Mouse (Mus musculus) liver, adult (tissue): ENCODE results near the gene Cmss1.

ENCODE experiments used
- GATA4 ChIP-seq: IDR thresholded peaks from 2 replicates; pipeline ENCODE4 v1.6.1; 2014; ENCODE audit warnings: mild to moderate bottlenecking, low read length; ENCODE audit not compliant: insufficient replicate concordance

Gene Cmss1

DNA sequence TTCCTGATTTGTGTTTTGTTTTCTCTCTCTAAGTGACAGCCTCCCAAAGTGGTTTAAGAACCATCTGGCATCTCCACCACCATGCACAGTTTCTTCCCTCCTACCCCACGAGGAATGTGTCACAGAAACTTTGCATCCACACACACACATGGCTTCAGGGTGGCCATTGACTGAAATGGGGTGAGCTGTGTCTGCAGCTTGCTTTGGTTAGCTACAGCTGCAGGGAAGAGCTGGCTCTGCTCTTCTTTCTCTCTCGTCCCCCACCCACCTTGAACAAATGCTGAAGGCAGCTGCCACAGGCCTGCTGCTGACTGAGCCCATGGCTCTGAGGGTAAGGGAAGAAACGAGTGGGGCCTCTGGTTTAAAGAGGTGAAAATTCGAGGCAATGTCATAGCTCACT lies 193.9 kb downstream of the Cmss1 start:
- no peak for TF ChIP-seq GATA4

- TF ChIP-seq GATA4, result no peak
Measured at GRCm38 (mm10) chr16:57403825-57404224, 202.8 kb downstream of the Cmss1 start.

DNA sequence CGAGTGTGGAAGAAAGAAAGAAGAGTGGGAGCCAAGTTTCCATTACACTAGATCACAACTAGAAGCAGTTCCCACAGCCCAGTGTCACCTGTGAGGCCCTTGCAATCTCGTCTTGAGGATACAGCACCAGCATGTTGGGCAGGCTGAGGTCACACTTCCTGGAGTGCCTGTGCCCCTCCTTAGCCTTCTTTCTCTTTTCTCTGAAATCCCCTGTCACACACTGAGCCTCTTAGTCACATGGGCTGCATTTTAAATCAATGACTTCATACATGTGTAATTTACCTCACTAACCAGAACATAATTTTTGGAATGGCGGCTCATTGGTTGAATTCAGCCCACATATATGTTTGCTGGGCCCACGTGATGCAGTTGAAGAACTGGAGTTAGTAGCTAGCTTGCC lies 203.8 kb downstream of the Cmss1 start:
- TF ChIP-seq GATA4, result no peak

- TF ChIP-seq GATA4, result no peak
Measured at GRCm38 (mm10) chr16:57401702-57402101, 205.0 kb downstream of the Cmss1 start.

GRCm38 (mm10) chr16:57399566-57399965 lies 207.1 kb downstream of the Cmss1 start:
- no peak for TF ChIP-seq GATA4

- TF ChIP-seq GATA4, result no peak
Measured at GRCm38 (mm10) chr16:57398387-57399214, 208.1 kb downstream of the Cmss1 start.

GRCm38 (mm10) chr16:57397845-57398244 lies 208.8 kb downstream of the Cmss1 start:
- no peak for TF ChIP-seq GATA4

DNA sequence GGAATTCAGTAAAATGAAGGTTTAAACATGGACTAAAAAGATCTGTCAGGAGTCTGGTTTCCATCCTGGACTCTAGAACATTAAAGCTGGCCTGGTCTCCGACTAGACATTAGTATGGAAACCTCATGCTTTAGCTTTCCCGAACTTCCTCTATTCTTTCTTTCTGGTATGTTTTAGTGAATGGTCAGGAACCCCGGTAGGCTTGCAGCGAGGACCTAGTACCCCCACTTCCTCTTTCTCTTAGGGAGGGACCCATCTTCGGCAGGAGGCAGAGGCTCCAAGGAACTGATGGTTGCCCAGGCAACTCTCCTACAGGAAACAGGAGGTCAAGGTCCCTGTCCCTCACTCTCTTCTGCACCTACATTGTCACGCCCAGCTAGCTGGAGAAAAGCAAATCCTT lies 210.4 kb downstream of the Cmss1 start:
- TF ChIP-seq GATA4, result no peak

DNA sequence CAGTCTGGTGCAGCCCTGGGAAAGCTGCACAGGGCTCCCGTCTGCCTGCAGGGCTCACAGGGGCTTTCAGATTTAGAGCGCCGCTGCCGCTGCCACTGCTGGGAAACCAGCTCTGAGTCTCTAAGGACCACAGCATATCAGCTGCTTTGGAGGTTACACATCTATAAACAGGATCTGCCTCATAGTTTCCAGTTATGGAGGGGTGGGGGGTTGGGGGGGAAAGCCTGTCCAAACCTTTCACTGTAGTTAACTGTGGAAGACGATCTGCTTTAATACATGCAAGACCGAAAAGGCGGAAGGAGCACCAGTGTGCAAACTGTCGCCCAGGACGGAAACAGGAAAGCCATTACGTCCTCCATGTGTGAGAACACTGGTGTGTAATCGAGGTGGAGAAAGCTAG lies 213.5 kb downstream of the Cmss1 start:
- TF ChIP-seq GATA4, result no peak

DNA sequence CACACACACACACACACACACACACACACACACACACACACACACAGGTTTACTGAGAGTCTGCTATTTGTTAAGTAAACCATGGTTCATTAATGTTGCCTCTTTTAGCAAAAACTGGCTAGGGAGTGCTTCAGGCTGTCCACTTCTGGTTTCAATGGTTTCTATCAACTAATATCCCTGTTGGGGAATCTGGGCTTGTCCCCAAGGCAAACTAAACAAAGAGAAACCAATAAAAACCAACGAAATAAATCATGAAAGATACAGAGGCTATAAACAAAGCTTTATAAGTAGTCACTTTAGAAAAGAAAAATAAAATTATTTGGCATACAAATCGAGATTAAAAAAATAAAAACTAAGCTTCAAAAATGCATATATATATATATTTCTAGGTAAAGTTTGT lies 214.2 kb downstream of the Cmss1 start:
- no peak for TF ChIP-seq GATA4

GRCm38 (mm10) chr16:57389566-57390251 lies 217.0 kb downstream of the Cmss1 start:
- TF ChIP-seq GATA4, result no peak

GRCm38 (mm10) chr16:57384274-57384673 lies 222.4 kb downstream of the Cmss1 start:
- TF ChIP-seq GATA4, result no peak

GRCm38 (mm10) chr16:57383266-57383971 lies 223.2 kb downstream of the Cmss1 start:
- TF ChIP-seq GATA4, result no peak

GRCm38 (mm10) chr16:57378631-57379330 lies 227.9 kb downstream of the Cmss1 start:
- TF ChIP-seq GATA4, result no peak

- no peak for TF ChIP-seq GATA4
Measured at GRCm38 (mm10) chr16:57375248-57375837, 231.3 kb downstream of the Cmss1 start.
